Comparison of ENCODE assay signal across 8 mouse cellular contexts in genomic region chr6:127965497-127965896, GRCm38 (mm10).
DNase-seq lines count a peak whose midpoint lies in the region; ATAC-seq and TF ChIP-seq lines count a peak whose summit lies in the region.

No protein-coding gene starts in this region.

- no peaks in the 10 kb centered on the region for H3K27me3 ChIP-seq in liver, embryonic 14.5 days (ENCODE audit: control insufficient read depth, insufficient read depth, low read length)
- no peaks in the 10 kb centered on the region for H3K27me3 ChIP-seq in liver, embryonic 12.5 days (replicated peaks)
- no peaks in the 10 kb centered on the region for H3K27me3 ChIP-seq in midbrain, postnatal 0 days (ENCODE audit: insufficient read depth, low read length)

- H3K4me1 ChIP-seq in liver, embryonic 14.5 days (replicated peaks; ENCODE audit: control insufficient read depth in 2 of 2, insufficient read depth in 2 of 2, low read length in 1 of 2) = no peaks in the 10 kb centered on the region
- no peaks in the 10 kb centered on the region for H3K4me1 ChIP-seq in liver, embryonic 12.5 days
- H3K4me1 ChIP-seq in cortical plate, adult 2 months (ENCODE audit: control insufficient read depth, insufficient read depth, low read length) = no peaks in the 10 kb centered on the region
- H3K4me1 ChIP-seq in midbrain, postnatal 0 days (ENCODE audit: insufficient read depth, low read length) = no peaks in the 10 kb centered on the region

- no peak for TF ChIP-seq EP300 in liver, embryonic 14.5 days (IDR thresholded peaks at IDR 0.05; ENCODE audit: low read depth)

- 66% methylated on average over 8 of the region's 8 CpGs for WGBS in liver, embryonic 14.5 days (ENCODE audit: insufficient replicate concordance)
- WGBS in liver, embryonic 12.5 days (ENCODE audit: insufficient replicate concordance) = 57% methylated on average over 8 of the region's 8 CpGs
- 41% methylated on average over 8 of the region's 8 CpGs for WGBS in midbrain, postnatal 0 days

- H3K36me3 ChIP-seq in liver, embryonic 14.5 days (replicated peaks; ENCODE audit: control insufficient read depth, insufficient read depth, low read depth) = no peaks in the 10 kb centered on the region
- H3K36me3 ChIP-seq in liver, embryonic 12.5 days = peaks cover 25% of the 10 kb centered on the region; the same call in 1 of the 2 replicates
- peaks cover 23% of the 10 kb centered on the region; the same call in 1 of the 2 replicates for H3K36me3 ChIP-seq in midbrain, postnatal 0 days (ENCODE audit: insufficient read depth, low read length)

- H3K4me3 ChIP-seq in liver, embryonic 14.5 days (ENCODE audit: insufficient read depth in 1 of 2, low read depth in 2 of 2, low read length in 2 of 2) = no peak overlapping the region
- H3K4me3 ChIP-seq in liver, embryonic 12.5 days = no peak overlapping the region
- H3K4me3 ChIP-seq in cortical plate, adult 2 months (ENCODE audit: insufficient read depth, low read length) = no peak overlapping the region
- H3K4me3 ChIP-seq in midbrain, postnatal 0 days (ENCODE audit: low read depth, low read length) = no peak overlapping the region

- TF ChIP-seq POLR2A in cortical plate, adult 2 months (IDR thresholded peaks at IDR 0.05; ENCODE audit: extremely low read depth, insufficient read depth, low read length) = no peak

- H3K9ac ChIP-seq in liver, embryonic 14.5 days (replicated peaks) = no peak overlapping the region
- H3K9ac ChIP-seq in liver, embryonic 12.5 days = no peak overlapping the region
- no peak overlapping the region for H3K9ac ChIP-seq in midbrain, postnatal 0 days (replicated peaks; ENCODE audit: low read length, poor library complexity, severe bottlenecking)

- no peak for DNase-seq in liver, embryonic 14.5 days (ENCODE audit: low read depth in 3 of 3, low spot score in 3 of 3)
- peak; percentile 62 to 64 for DNase-seq in frontal cortex, postnatal 36 days (ENCODE audit: low spot score in 2 of 2)
- peak; percentile 55 for DNase-seq in midbrain, postnatal 0 days (ENCODE audit: low spot score)
- no peak for DNase-seq in yolk sac, embryonic 10.5 days (ENCODE audit: low spot score)
- DNase-seq in urinary bladder, postnatal 36 days (ENCODE audit: low spot score in 2 of 2) = no peak
- no peak for DNase-seq in thymus, postnatal 36 days

- no peak overlapping the region for H3K27ac ChIP-seq in liver, embryonic 14.5 days
- no peak overlapping the region for H3K27ac ChIP-seq in liver, embryonic 12.5 days
- no peak overlapping the region for H3K27ac ChIP-seq in cortical plate, adult 2 months (ENCODE audit: insufficient read depth, low read length)
- no peak overlapping the region for H3K27ac ChIP-seq in midbrain, postnatal 0 days (ENCODE audit: low read depth, low read length)

- no peak overlapping the region for H3K4me2 ChIP-seq in liver, embryonic 14.5 days (ENCODE audit: low read depth)
- no peak overlapping the region for H3K4me2 ChIP-seq in liver, embryonic 12.5 days
- no peak overlapping the region for H3K4me2 ChIP-seq in midbrain, postnatal 0 days (ENCODE audit: low read depth, low read length, poor library complexity, severe bottlenecking)

- TF ChIP-seq CTCF in liver, embryonic 14.5 days (IDR thresholded peaks at IDR 0.05; ENCODE audit: low read depth) = 0 out of 2 replicates have a peak, but pooled peaks have one; percentile 11
- TF ChIP-seq CTCF in cortical plate, adult 2 months (IDR thresholded peaks at IDR 0.05; ENCODE audit: extremely low read depth, insufficient read depth, low read length) = peak; percentile 77
- peak; percentile 81 for TF ChIP-seq CTCF in midbrain, postnatal 0 days (IDR thresholded peaks at IDR 0.05)

- no peaks in the 10 kb centered on the region for H3K9me3 ChIP-seq in liver, embryonic 14.5 days (ENCODE audit: control insufficient read depth, low read length)
- no peaks in the 10 kb centered on the region for H3K9me3 ChIP-seq in liver, embryonic 12.5 days (replicated peaks)
- H3K9me3 ChIP-seq in midbrain, postnatal 0 days (ENCODE audit: low read length) = no peaks in the 10 kb centered on the region

- no peak for ATAC-seq in liver, embryonic 14.5 days (ENCODE audit: insufficient read depth)
- ATAC-seq in liver, embryonic 12.5 days = no peak
- ATAC-seq in midbrain, postnatal 0 days (ENCODE audit: low FRiP score) = peak; percentile 59

Comparison
In these comparisons a context has a peak if more than half of its experiments do, and no peak if none do; other contexts are left out.
1. DNase-seq: peak in frontal cortex, postnatal 36 days (2 of 2) and midbrain, postnatal 0 days (single experiment); none in liver, embryonic 14.5 days (0 of 3), yolk sac, embryonic 10.5 days (single experiment), urinary bladder, postnatal 36 days (0 of 2) and thymus, postnatal 36 days (0 of 2).
2. CTCF ChIP-seq: peak in every context shown above with its lines; median percentile 81 in midbrain, postnatal 0 days; 77 in cortical plate, adult 2 months; 11 in liver, embryonic 14.5 days.